Mouse (Mus musculus) myocyte (in vitro differentiated cells): ENCODE measurements around the gene Ppp1r14a.

Source experiments
- MYOG ChIP-seq, 3 experiments: IDR thresholded peaks; one replicate each; pipeline ENCODE4 v1.6.1; 2011; ENCODE audit warnings: control low read depth in 2 of 3, low read depth in 2 of 3, mild to moderate bottlenecking in 2 of 3; ENCODE audit not compliant: insufficient read length in 2 of 3, control insufficient read depth in 1 of 3, insufficient read depth in 1 of 3
- POLR2A ChIP-seq: IDR thresholded peaks from one replicate; pipeline ENCODE4 v1.6.1; 2011; ENCODE audit warnings: low read depth, mild to moderate bottlenecking, control low read depth, moderate library complexity; ENCODE audit not compliant: insufficient read length
- USF1 ChIP-seq: IDR thresholded peaks from one replicate; pipeline ENCODE4 v1.6.1; 2011; ENCODE audit warnings: low read depth, mild to moderate bottlenecking, control low read depth, moderate library complexity

DNA sequence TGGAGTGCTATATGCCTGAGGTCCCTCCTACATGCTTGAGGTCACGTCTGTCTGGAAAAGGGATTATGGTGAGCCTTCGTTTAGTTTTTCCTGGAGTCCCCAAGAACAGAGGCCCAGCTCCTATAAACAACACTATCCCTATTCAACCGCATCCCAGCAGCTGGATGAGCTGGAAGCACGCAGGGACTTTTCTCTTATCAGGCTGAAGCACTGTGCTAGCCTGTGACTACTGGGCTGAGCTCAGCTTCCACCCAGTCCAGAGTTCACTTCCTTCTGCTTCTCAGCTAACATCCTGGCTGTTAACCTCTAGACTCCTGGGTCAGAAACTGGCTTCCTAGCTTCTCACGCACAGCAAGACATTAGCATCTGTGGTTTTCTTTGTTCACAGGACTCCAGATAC lies 35.3 kb upstream of the Ppp1r14a start:
- TF ChIP-seq POLR2A (no peak), USF1 (no peak), MYOG (IDR thresholded peaks at IDR 0.05; ENCODE audit: control insufficient read depth in 1 of 3, insufficient read depth in 1 of 3, insufficient read length in 2 of 3, low read depth in 2 of 3) (no peak)
